Mouse (Mus musculus): Measurements from ENCODE around the gene Spata7. TPM values are rescaled to one million over a fixed set of nuclear protein-coding genes. Genes with fewer than 3 reads are reported as not detected.
A peak's percentile ranks its signal among the peaks of the same experiment; 100 is the strongest.

Gene Spata7
- polyA plus RNA-seq, 1 experiment from 2014 or later, result 14.6 TPM

DNA sequence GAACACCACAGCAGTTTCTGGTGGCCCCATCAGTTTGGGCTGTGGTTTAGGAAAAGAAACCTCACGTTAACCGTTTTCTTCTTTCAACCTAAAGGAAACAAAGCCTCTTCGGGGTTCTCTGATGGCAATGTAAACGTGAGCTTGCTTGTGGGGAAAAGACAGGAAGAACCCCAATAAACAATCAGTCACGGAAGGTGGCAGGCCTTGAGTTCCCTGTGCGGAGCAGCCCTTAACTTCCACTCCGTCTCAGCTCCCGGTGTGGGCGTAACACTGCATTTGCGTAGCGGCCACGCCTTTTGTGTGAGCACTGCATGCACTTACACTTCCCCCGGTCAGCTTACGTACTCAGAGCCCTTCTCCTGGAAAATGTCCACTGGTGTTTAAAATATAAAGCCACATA, 49.4 kb downstream of the Spata7 start:
- no peaks in the 10 kb centered on the region for H3K9me3 ChIP-seq (replicated peaks; ENCODE audit: control insufficient read depth, low read length)
- H3K4me3 ChIP-seq (ENCODE audit: low read depth, low read length), result no peak overlapping the region
- no peak overlapping the region for H3K9ac ChIP-seq (ENCODE audit: low read depth, low read length)
- ATAC-seq (replicated peaks; ENCODE audit: insufficient number of reproducible peaks, low FRiP score, low TSS enrichment), result no peak
- H3K27me3 ChIP-seq (ENCODE audit: control insufficient read depth, insufficient read depth, low read length), result no peaks in the 10 kb centered on the region
- no peak overlapping the region for H3K27ac ChIP-seq (ENCODE audit: low read depth, low read length)
- 46% methylated on average over 14 of the region's 14 CpGs for WGBS (ENCODE audit: insufficient replicate concordance)
- 0 out of 2 replicates have a peak, but pooled peaks cover 2% of the 10 kb centered on the region for H3K4me1 ChIP-seq (ENCODE audit: control insufficient read depth, insufficient read depth, low read length)
- H3K36me3 ChIP-seq (ENCODE audit: control insufficient read depth, insufficient read depth, low read length), result peaks cover 10% of the 10 kb centered on the region; the same call in 1 of the 2 replicates
- no peak overlapping the region for H3K4me2 ChIP-seq

GRCm38 (mm10) chr12:98679906-98680305, 51.9 kb downstream of the Spata7 start:
- Histone ChIP-seq H3K27me3 (ENCODE audit: control insufficient read depth, insufficient read depth, low read length) (no peaks in the 10 kb centered on the region), H3K27ac (ENCODE audit: low read depth, low read length) (no peak overlapping the region), H3K9me3 (replicated peaks; ENCODE audit: control insufficient read depth, low read length) (no peaks in the 10 kb centered on the region), H3K9ac (ENCODE audit: low read depth, low read length) (no peak overlapping the region), H3K4me3 (ENCODE audit: low read depth, low read length) (no peak overlapping the region), H3K4me2 (no peak overlapping the region), H3K36me3 (ENCODE audit: control insufficient read depth, insufficient read depth, low read length) (0 out of 2 replicates have a peak, but pooled peaks cover 10% of the 10 kb centered on the region), H3K4me1 (ENCODE audit: control insufficient read depth, insufficient read depth, low read length) (peaks cover 9% of the 10 kb centered on the region)
- no peak for ATAC-seq (replicated peaks; ENCODE audit: insufficient number of reproducible peaks, low FRiP score, low TSS enrichment)
- WGBS (ENCODE audit: insufficient replicate concordance), result 82% methylated on average over 15 of the region's 15 CpGs

- ATAC-seq (replicated peaks; ENCODE audit: insufficient number of reproducible peaks, low FRiP score, low TSS enrichment), result no peak
- Histone ChIP-seq H3K4me1 (ENCODE audit: control insufficient read depth, insufficient read depth, low read length) (peaks cover 9% of the 10 kb centered on the region), H3K4me3 (ENCODE audit: low read depth, low read length) (no peak overlapping the region), H3K36me3 (ENCODE audit: control insufficient read depth, insufficient read depth, low read length) (peaks cover 12% of the 10 kb centered on the region; the same call in 1 of the 2 replicates), H3K9ac (ENCODE audit: low read depth, low read length) (no peak overlapping the region), H3K27ac (ENCODE audit: low read depth, low read length) (no peak overlapping the region), H3K4me2 (no peak overlapping the region), H3K27me3 (ENCODE audit: control insufficient read depth, insufficient read depth, low read length) (no peaks in the 10 kb centered on the region), H3K9me3 (replicated peaks; ENCODE audit: control insufficient read depth, low read length) (no peaks in the 10 kb centered on the region)
- 88% methylated on average over 15 of the region's 15 CpGs for WGBS (ENCODE audit: insufficient replicate concordance)
Measured at GRCm38 (mm10) chr12:98682196-98682595, 54.2 kb downstream of the Spata7 start.

DNA sequence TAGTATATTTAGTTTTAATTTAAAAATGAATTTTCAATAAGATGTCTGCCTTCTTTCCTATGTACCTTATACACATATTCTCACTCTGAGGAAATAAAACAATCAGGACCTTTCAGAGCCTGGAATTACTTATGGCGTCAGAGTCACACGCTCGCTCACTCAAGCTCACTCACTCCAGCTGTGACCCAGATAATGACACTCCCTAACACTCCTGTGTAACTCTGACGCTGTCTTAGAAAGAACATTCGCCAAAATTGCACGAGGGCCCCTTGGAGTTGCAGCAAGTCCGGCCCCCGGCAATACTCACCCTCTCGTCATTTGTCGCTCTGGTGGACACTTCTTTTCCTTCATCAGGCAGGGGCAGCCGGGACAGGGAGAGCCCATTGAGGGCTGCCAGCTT, 55.2 kb downstream of the Spata7 start:
- Histone ChIP-seq H3K9ac (ENCODE audit: low read depth, low read length) (no peak overlapping the region), H3K4me2 (peak overlapping the region; percentile 55), H3K27ac (ENCODE audit: low read depth, low read length) (peak overlapping the region; percentile 66), H3K4me1 (ENCODE audit: control insufficient read depth, insufficient read depth, low read length) (peaks cover 9% of the 10 kb centered on the region), H3K36me3 (ENCODE audit: control insufficient read depth, insufficient read depth, low read length) (peaks cover 14% of the 10 kb centered on the region; the same call in 1 of the 2 replicates), H3K27me3 (ENCODE audit: control insufficient read depth, insufficient read depth, low read length) (no peaks in the 10 kb centered on the region), H3K9me3 (replicated peaks; ENCODE audit: control insufficient read depth, low read length) (no peaks in the 10 kb centered on the region), H3K4me3 (ENCODE audit: low read depth, low read length) (peak overlapping the region; percentile 12; the same call in 1 of the 2 replicates)
- 40% methylated on average over 11 of the region's 11 CpGs for WGBS (ENCODE audit: insufficient replicate concordance)
- ATAC-seq (replicated peaks; ENCODE audit: insufficient number of reproducible peaks, low FRiP score, low TSS enrichment), result no peak; the same call in 1 of the 2 replicates

DNA sequence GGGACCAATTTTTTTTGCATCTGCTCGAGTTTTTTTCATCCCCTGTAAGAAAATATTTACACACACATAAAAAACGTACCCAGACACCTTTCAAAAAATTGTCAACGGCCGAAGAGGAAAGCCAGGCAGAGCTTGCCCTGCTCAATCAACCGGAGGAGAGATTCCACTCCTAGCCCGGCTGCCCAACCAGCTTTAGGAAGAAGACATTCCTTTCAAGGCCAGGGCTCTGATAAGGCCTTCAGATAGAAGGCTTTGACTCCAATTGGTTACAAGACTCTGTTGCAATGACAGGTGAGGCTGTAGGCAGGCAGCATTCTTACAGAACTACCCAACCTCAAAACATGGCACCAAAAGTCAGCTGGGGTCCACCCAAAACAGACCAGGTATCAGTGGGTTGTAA, 55.6 kb downstream of the Spata7 start:
- WGBS (ENCODE audit: insufficient replicate concordance), result 27% methylated on average over 6 of the region's 6 CpGs
- Histone ChIP-seq H3K27ac (ENCODE audit: low read depth, low read length) (peak overlapping the region; percentile 66), H3K36me3 (ENCODE audit: control insufficient read depth, insufficient read depth, low read length) (peaks cover 14% of the 10 kb centered on the region; the same call in 1 of the 2 replicates), H3K4me1 (ENCODE audit: control insufficient read depth, insufficient read depth, low read length) (peaks cover 9% of the 10 kb centered on the region), H3K9ac (ENCODE audit: low read depth, low read length) (no peak overlapping the region), H3K4me3 (ENCODE audit: low read depth, low read length) (peak overlapping the region; percentile 12; the same call in 1 of the 2 replicates), H3K9me3 (replicated peaks; ENCODE audit: control insufficient read depth, low read length) (no peaks in the 10 kb centered on the region), H3K4me2 (peak overlapping the region; percentile 55), H3K27me3 (ENCODE audit: control insufficient read depth, insufficient read depth, low read length) (no peaks in the 10 kb centered on the region)
- ATAC-seq (replicated peaks; ENCODE audit: insufficient number of reproducible peaks, low FRiP score, low TSS enrichment), result no peak

GRCm38 (mm10) chr12:98690230-98690629, 62.3 kb downstream of the Spata7 start:
- no peaks in the 10 kb centered on the region for H3K4me1 ChIP-seq (ENCODE audit: control insufficient read depth, insufficient read depth, low read length)
- peaks cover 14% of the 10 kb centered on the region; the same call in 1 of the 2 replicates for H3K36me3 ChIP-seq (ENCODE audit: control insufficient read depth, insufficient read depth, low read length)
- no peak for ATAC-seq (replicated peaks; ENCODE audit: insufficient number of reproducible peaks, low FRiP score, low TSS enrichment)
- WGBS (ENCODE audit: insufficient replicate concordance), result 87% methylated on average over 8 of the region's 8 CpGs
- no peak overlapping the region for H3K27ac ChIP-seq (ENCODE audit: low read depth, low read length)
- no peaks in the 10 kb centered on the region for H3K9me3 ChIP-seq (replicated peaks; ENCODE audit: control insufficient read depth, low read length)
- no peaks in the 10 kb centered on the region for H3K27me3 ChIP-seq (ENCODE audit: control insufficient read depth, insufficient read depth, low read length)
- no peak overlapping the region for H3K4me2 ChIP-seq
- H3K9ac ChIP-seq (ENCODE audit: low read depth, low read length), result no peak overlapping the region
- no peak overlapping the region for H3K4me3 ChIP-seq (ENCODE audit: low read depth, low read length)

DNA sequence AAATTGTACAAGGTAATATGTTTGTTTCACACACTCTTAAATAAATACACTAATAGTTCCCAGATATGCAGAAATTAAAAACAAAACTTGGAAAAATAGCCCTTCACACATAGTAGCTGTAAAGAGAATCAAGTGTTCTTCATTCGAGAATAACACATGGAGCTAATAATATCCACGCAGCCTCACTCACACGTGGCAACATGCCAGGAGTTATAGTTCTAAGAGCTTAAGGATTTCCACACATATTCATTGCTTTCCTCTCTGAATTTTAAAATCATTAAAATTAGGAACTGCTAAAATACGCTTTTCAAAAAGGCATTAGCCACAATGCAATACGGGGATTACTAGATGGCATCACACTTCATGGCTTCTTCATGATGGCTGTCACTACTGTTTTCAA, 69.2 kb downstream of the Spata7 start:
- no peak for ATAC-seq (replicated peaks; ENCODE audit: insufficient number of reproducible peaks, low FRiP score, low TSS enrichment)
- Histone ChIP-seq H3K4me1 (ENCODE audit: control insufficient read depth, insufficient read depth, low read length) (no peaks in the 10 kb centered on the region), H3K27me3 (ENCODE audit: control insufficient read depth, insufficient read depth, low read length) (no peaks in the 10 kb centered on the region), H3K27ac (ENCODE audit: low read depth, low read length) (no peak overlapping the region), H3K36me3 (ENCODE audit: control insufficient read depth, insufficient read depth, low read length) (no peaks in the 10 kb centered on the region; the same call in 1 of the 2 replicates), H3K4me3 (ENCODE audit: low read depth, low read length) (no peak overlapping the region), H3K9me3 (replicated peaks; ENCODE audit: control insufficient read depth, low read length) (no peaks in the 10 kb centered on the region), H3K9ac (ENCODE audit: low read depth, low read length) (no peak overlapping the region), H3K4me2 (no peak overlapping the region)
- 72% methylated on average over 5 of the region's 5 CpGs for WGBS (ENCODE audit: insufficient replicate concordance)

- no peak for ATAC-seq (replicated peaks; ENCODE audit: insufficient number of reproducible peaks, low FRiP score, low TSS enrichment)
- peaks cover 1% of the 10 kb centered on the region; the same call in 1 of the 2 replicates for H3K36me3 ChIP-seq (ENCODE audit: control insufficient read depth, insufficient read depth, low read length)
- H3K4me1 ChIP-seq (ENCODE audit: control insufficient read depth, insufficient read depth, low read length), result no peaks in the 10 kb centered on the region
- no peak overlapping the region for H3K27ac ChIP-seq (ENCODE audit: low read depth, low read length)
- H3K9me3 ChIP-seq (replicated peaks; ENCODE audit: control insufficient read depth, low read length), result no peaks in the 10 kb centered on the region
- H3K27me3 ChIP-seq (ENCODE audit: control insufficient read depth, insufficient read depth, low read length), result no peaks in the 10 kb centered on the region
- no peak overlapping the region for H3K9ac ChIP-seq (ENCODE audit: low read depth, low read length)
- H3K4me2 ChIP-seq, result no peak overlapping the region
- WGBS (ENCODE audit: insufficient replicate concordance), result 87% methylated on average over 9 of the region's 9 CpGs
- no peak overlapping the region for H3K4me3 ChIP-seq (ENCODE audit: low read depth, low read length)
Measured at GRCm38 (mm10) chr12:98701564-98701963, 73.6 kb downstream of the Spata7 start.

DNA sequence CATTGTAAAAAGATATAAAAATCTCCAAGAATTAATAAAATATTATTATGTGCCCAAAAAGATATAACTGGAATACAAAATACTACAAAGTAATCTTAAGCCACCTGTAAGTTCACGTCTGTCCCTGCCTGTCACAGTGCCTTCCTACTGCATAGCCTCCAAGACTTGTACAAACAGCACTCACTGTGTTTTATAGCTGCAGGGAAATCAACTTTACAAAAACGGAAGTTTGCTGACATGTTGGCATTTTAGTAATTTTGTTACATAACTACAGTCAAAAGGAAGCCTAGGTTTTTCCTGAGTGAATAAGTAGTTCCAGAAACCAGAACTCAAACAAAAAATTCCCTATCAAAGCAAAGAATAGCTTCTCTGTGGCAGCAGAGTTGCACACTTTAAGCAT, 75.6 kb downstream of the Spata7 start:
- Histone ChIP-seq H3K27ac (ENCODE audit: low read depth, low read length) (no peak overlapping the region), H3K4me3 (ENCODE audit: low read depth, low read length) (no peak overlapping the region), H3K9ac (ENCODE audit: low read depth, low read length) (no peak overlapping the region), H3K36me3 (ENCODE audit: control insufficient read depth, insufficient read depth, low read length) (peaks cover 3% of the 10 kb centered on the region; the same call in 1 of the 2 replicates), H3K9me3 (replicated peaks; ENCODE audit: control insufficient read depth, low read length) (no peaks in the 10 kb centered on the region), H3K4me2 (no peak overlapping the region), H3K27me3 (ENCODE audit: control insufficient read depth, insufficient read depth, low read length) (no peaks in the 10 kb centered on the region), H3K4me1 (ENCODE audit: control insufficient read depth, insufficient read depth, low read length) (no peaks in the 10 kb centered on the region)
- WGBS (ENCODE audit: insufficient replicate concordance), result 83% methylated on average over 2 of the region's 2 CpGs
- no peak for ATAC-seq (replicated peaks; ENCODE audit: insufficient number of reproducible peaks, low FRiP score, low TSS enrichment)
